Mouse (Mus musculus) cortical plate, adult 2 months (tissue): Measurements from ENCODE around the gene Il15ra. TPM values are rescaled to one million over a fixed set of nuclear protein-coding genes. Genes with fewer than 3 reads are reported as not detected.

Experiments
- H3K27ac ChIP-seq: fragments of 200-500 bp; 2 replicates; pipeline ENCODE4 v1.5.1; 2012; ENCODE audit warnings: low read length, control low read depth, inconsistent platforms; ENCODE audit not compliant: insufficient read depth
- H3K4me1 ChIP-seq: fragments of 200-500 bp; 2 replicates; pipeline ENCODE4 v1.6.1; 2011; ENCODE audit warnings: low read length; ENCODE audit not compliant: control insufficient read depth, insufficient read depth
- H3K4me3 ChIP-seq: fragments of 200-500 bp; 2 replicates; pipeline ENCODE4 v1.5.1; 2011; ENCODE audit warnings: mild to moderate bottlenecking, low read length, control low read depth; ENCODE audit not compliant: insufficient read depth
- CTCF ChIP-seq: fragments of 200-500 bp; IDR thresholded peaks from 2 replicates; pipeline ENCODE4 v1.5.1; 2011; ENCODE audit warnings: mild to moderate bottlenecking, control low read depth, low read length; ENCODE audit not compliant: insufficient read depth; ENCODE audit errors: extremely low read depth
- POLR2A ChIP-seq: fragments of 200-500 bp; IDR thresholded peaks from 2 replicates; pipeline ENCODE4 v1.6.1; 2011; ENCODE audit warnings: mild to moderate bottlenecking, low read length, control low read depth; ENCODE audit not compliant: insufficient read depth; ENCODE audit errors: extremely low read depth
- polyA plus RNA-seq: library from polyadenylated mRNA; depleted of rRNA; stranded (reverse); fragments of >200 nt; gene quantifications from 2 replicates; pipeline ENCODE4 v1.2.3, GENCODE M21; 2012; rRNA removed

Il15ra gene
- polyA plus RNA-seq, 1 experiment, result 21.7 TPM

GRCm38 (mm10) chr2:11772401-11772800 is 67.3 kb downstream of the Il15ra start:
- Histone ChIP-seq H3K27ac (0 out of 2 replicates have a peak overlapping the region, but pooled peaks have one; percentile 47), H3K4me1 (peaks cover 6% of the 10 kb centered on the region), H3K4me3 (no peak overlapping the region)
- TF ChIP-seq CTCF (no peak), POLR2A (no peak)

- H3K27ac ChIP-seq, result no peak overlapping the region
- no peak for TF ChIP-seq POLR2A
- TF ChIP-seq CTCF, result no peak
- H3K4me3 ChIP-seq, result no peak overlapping the region
- peaks cover 7% of the 10 kb centered on the region for H3K4me1 ChIP-seq
Observed at GRCm38 (mm10) chr2:11774426-11774825, 69.3 kb downstream of the Il15ra start.

GRCm38 (mm10) chr2:11775121-11775520 is 70.0 kb downstream of the Il15ra start:
- peaks cover 10% of the 10 kb centered on the region for H3K4me1 ChIP-seq
- H3K4me3 ChIP-seq, result no peak overlapping the region
- TF ChIP-seq POLR2A (no peak), CTCF (no peak)
- no peak overlapping the region for H3K27ac ChIP-seq

- TF ChIP-seq POLR2A, result no peak
- no peak for TF ChIP-seq CTCF
- H3K4me1 ChIP-seq, result peaks cover 8% of the 10 kb centered on the region
- H3K27ac ChIP-seq, result 0 out of 2 replicates have a peak overlapping the region, but pooled peaks have one; percentile 60
- H3K4me3 ChIP-seq, result peak overlapping the region; percentile 88
Observed at GRCm38 (mm10) chr2:11776415-11776814, 71.3 kb downstream of the Il15ra start.

- Histone ChIP-seq H3K4me3 (peak within 1 kb of the TSS; percentile 88), H3K27ac (peak within 1 kb of the TSS; percentile 95), H3K4me1 (peaks cover 6% of the 10 kb centered on the region)
- TF ChIP-seq POLR2A, result peak; percentile 89
- no peak for TF ChIP-seq CTCF
Observed at GRCm38 (mm10) chr2:11777091-11778068, 72.3 kb downstream of the Il15ra start, which contains the start of the genes Fbh1 and Ankrd16. Gene Fbh1, minus strand, starts transcription at chr2:11777582. Gene Ankrd16, plus strand, starts transcription at chr2:11777876.

GRCm38 (mm10) chr2:11778087-11778823 is 73.2 kb downstream of the Il15ra start:
- Histone ChIP-seq H3K4me1 (peaks cover 6% of the 10 kb centered on the region), H3K27ac (peak overlapping the region; percentile 95), H3K4me3 (peak overlapping the region; percentile 88)
- no peak for TF ChIP-seq CTCF
- peak; percentile 69; the same call in 1 of the 2 replicates for TF ChIP-seq POLR2A

Other genes starting within 250 kb of the Il15ra start
- 19.4 and 20.6 TPM in 2 replicates for gene Pfkfb3, start 151.2 kb upstream of the Il15ra start, polyA plus RNA-seq
- 93.7 and 104 TPM in 2 replicates for gene Rbm17, start 101.1 kb upstream of the Il15ra start, polyA plus RNA-seq
- not detected in 2 replicates for gene Gm17490, start 79.0 kb upstream of the Il15ra start, polyA plus RNA-seq
- gene Il2ra, start 62.5 kb upstream of the Il15ra start, polyA plus RNA-seq, result 0.19 TPM in 2 replicates
- gene Fbh1, start 72.3 kb downstream of the Il15ra start, polyA plus RNA-seq, result 90.0 and 91.0 TPM in 2 replicates
- gene Ankrd16, start 72.6 kb downstream of the Il15ra start, polyA plus RNA-seq, result 96.0 and 107 TPM in 2 replicates